Mouse (Mus musculus) induced T-regulatory cell, adult 2 months (primary cell): ENCODE data around the gene Magi2.

Source experiments
- DNase-seq: peaks from one replicate; pipeline ENCODE4 v3.0.0-alpha.2; 2012; ENCODE audit warnings: low read depth

Gene Magi2

GRCm38 (mm10) chr5:19933190-19933589 is 706.4 kb downstream of the Magi2 start:
- no peak for DNase-seq

- DNase-seq: no peak
Observed at GRCm38 (mm10) chr5:19951102-19951501, 724.3 kb downstream of the Magi2 start.

- no peak for DNase-seq
Observed at GRCm38 (mm10) chr5:19964113-19964512, 737.3 kb downstream of the Magi2 start.

- no peak for DNase-seq
Observed at GRCm38 (mm10) chr5:19972736-19973135, 745.9 kb downstream of the Magi2 start.

- no peak for DNase-seq
Observed at GRCm38 (mm10) chr5:19973852-19974251, 747.0 kb downstream of the Magi2 start.

- no peak for DNase-seq
Observed at GRCm38 (mm10) chr5:19981518-19981917, 754.7 kb downstream of the Magi2 start.

GRCm38 (mm10) chr5:19982031-19982430 is 755.2 kb downstream of the Magi2 start:
- DNase-seq: no peak

- no peak for DNase-seq
Observed at GRCm38 (mm10) chr5:19999486-19999885, 772.6 kb downstream of the Magi2 start.

GRCm38 (mm10) chr5:19999912-20000311 is 773.1 kb downstream of the Magi2 start:
- no peak for DNase-seq

GRCm38 (mm10) chr5:20006616-20007015 is 779.8 kb downstream of the Magi2 start:
- DNase-seq: no peak

- no peak for DNase-seq
Observed at GRCm38 (mm10) chr5:20007246-20007645, 780.4 kb downstream of the Magi2 start.

- DNase-seq: no peak
Observed at GRCm38 (mm10) chr5:20010210-20010609, 783.4 kb downstream of the Magi2 start.

- no peak for DNase-seq
Observed at GRCm38 (mm10) chr5:20018063-20018462, 791.2 kb downstream of the Magi2 start.

- DNase-seq: no peak
Observed at GRCm38 (mm10) chr5:20046649-20047048, 819.8 kb downstream of the Magi2 start.

GRCm38 (mm10) chr5:20048386-20048785 is 821.5 kb downstream of the Magi2 start:
- no peak for DNase-seq

GRCm38 (mm10) chr5:20050284-20050683 is 823.4 kb downstream of the Magi2 start:
- no peak for DNase-seq

- DNase-seq: no peak
Observed at GRCm38 (mm10) chr5:20055000-20055399, 828.2 kb downstream of the Magi2 start.

- no peak for DNase-seq
Observed at GRCm38 (mm10) chr5:20056074-20056842, 829.4 kb downstream of the Magi2 start.

GRCm38 (mm10) chr5:20056856-20057255 is 830.0 kb downstream of the Magi2 start:
- DNase-seq: no peak

- no peak for DNase-seq
Observed at GRCm38 (mm10) chr5:20062011-20062410, 835.2 kb downstream of the Magi2 start.

GRCm38 (mm10) chr5:20065081-20065480 is 838.2 kb downstream of the Magi2 start:
- no peak for DNase-seq

- no peak for DNase-seq
Observed at GRCm38 (mm10) chr5:20068496-20068895, 841.7 kb downstream of the Magi2 start.

- DNase-seq: no peak
Observed at GRCm38 (mm10) chr5:20068921-20069486, 842.2 kb downstream of the Magi2 start.

GRCm38 (mm10) chr5:20074101-20074500 is 847.3 kb downstream of the Magi2 start:
- no peak for DNase-seq
